Mouse (Mus musculus) urinary bladder, postnatal 10 days (tissue): ENCODE results near the gene Apoc4.

Experiments used
- DNase-seq: peaks from one replicate; pipeline ENCODE4 v3.0.0; 2022; ENCODE audit warnings: low spot score

Gene Apoc4

GRCm38 (mm10) chr7:19681202-19681694, at the start of gene Apoc4, which contains the start of gene Gm44805:
Apoc4 (minus strand) TSS chr7:19681479.
Gm44805 (minus strand) TSS chr7:19681423.
- no peak for DNase-seq

- DNase-seq = no peak
These were observed 45.3 kb upstream of the Apoc4 start for GRCm38 (mm10) chr7:19726541-19726940.

- DNase-seq = no peak
These were observed 42.9 kb upstream of the Apoc4 start for GRCm38 (mm10) chr7:19724167-19724566.

GRCm38 (mm10) chr7:19722754-19723195, 41.5 kb upstream of the Apoc4 start:
- no peak for DNase-seq

- no peak for DNase-seq
These were observed 37.9 kb upstream of the Apoc4 start for GRCm38 (mm10) chr7:19719200-19719599.

- no peak for DNase-seq
These were observed 37.1 kb upstream of the Apoc4 start for GRCm38 (mm10) chr7:19718297-19718952.

- DNase-seq = no peak
These were observed 36.1 kb upstream of the Apoc4 start for GRCm38 (mm10) chr7:19717346-19717745.

GRCm38 (mm10) chr7:19716822-19717221, 35.5 kb upstream of the Apoc4 start:
- no peak for DNase-seq

GRCm38 (mm10) chr7:19716055-19716682, 34.9 kb upstream of the Apoc4 start:
- no peak for DNase-seq

- DNase-seq = peak; percentile 88
These were observed 34.2 kb upstream of the Apoc4 start, which contains the start of gene Tomm40 for GRCm38 (mm10) chr7:19715239-19716054. Tomm40 (minus strand) TSS chr7:19715438.

- no peak for DNase-seq
These were observed 33.6 kb upstream of the Apoc4 start for GRCm38 (mm10) chr7:19714836-19715235.

GRCm38 (mm10) chr7:19713598-19713997, 32.3 kb upstream of the Apoc4 start:
- no peak for DNase-seq

GRCm38 (mm10) chr7:19713196-19713595, 31.9 kb upstream of the Apoc4 start:
- DNase-seq = no peak

GRCm38 (mm10) chr7:19712414-19712813, 31.1 kb upstream of the Apoc4 start:
- no peak for DNase-seq

GRCm38 (mm10) chr7:19710650-19711049, 29.4 kb upstream of the Apoc4 start:
- DNase-seq = no peak

GRCm38 (mm10) chr7:19705271-19705670, 24.0 kb upstream of the Apoc4 start:
- DNase-seq = no peak

GRCm38 (mm10) chr7:19704475-19704874, 23.2 kb upstream of the Apoc4 start:
- no peak for DNase-seq

GRCm38 (mm10) chr7:19702859-19703555, 21.7 kb upstream of the Apoc4 start:
- no peak for DNase-seq

- DNase-seq = no peak
These were observed 19.9 kb upstream of the Apoc4 start for GRCm38 (mm10) chr7:19701069-19701761.

- no peak for DNase-seq
These were observed 19.2 kb upstream of the Apoc4 start for GRCm38 (mm10) chr7:19700299-19701068.

- no peak for DNase-seq
These were observed 18.5 kb upstream of the Apoc4 start for GRCm38 (mm10) chr7:19699827-19700148.
